Mouse (Mus musculus): ENCODE measurements around the gene Cox8b.
A peak's percentile ranks its signal among the peaks of the same experiment; 100 is the strongest.

Cox8b gene

DNA sequence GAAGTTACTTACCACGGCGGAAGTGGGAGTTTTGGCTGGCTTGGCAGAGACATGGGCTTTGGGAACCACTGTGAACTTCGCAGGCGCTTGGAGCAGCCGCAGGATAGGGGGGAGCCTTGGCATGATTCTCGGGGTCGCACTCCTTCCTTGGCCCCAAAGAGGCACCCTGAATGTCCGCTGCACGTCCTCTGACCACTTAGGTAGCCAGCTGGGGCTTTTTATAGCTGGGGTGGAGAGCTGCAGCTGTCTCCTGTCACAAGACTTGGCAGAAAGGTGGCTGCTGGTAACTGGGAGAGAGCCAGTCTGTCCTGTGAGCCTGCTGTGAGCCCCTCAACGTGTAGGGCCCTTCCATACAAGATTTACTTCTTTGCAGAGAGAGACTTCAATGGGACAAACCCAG lies at the start of gene Cox8b:
Gene Cox8b, minus strand, starts transcription at position 227 of the 400 bp plus-strand sequence.
- no peak for DNase-seq

DNA sequence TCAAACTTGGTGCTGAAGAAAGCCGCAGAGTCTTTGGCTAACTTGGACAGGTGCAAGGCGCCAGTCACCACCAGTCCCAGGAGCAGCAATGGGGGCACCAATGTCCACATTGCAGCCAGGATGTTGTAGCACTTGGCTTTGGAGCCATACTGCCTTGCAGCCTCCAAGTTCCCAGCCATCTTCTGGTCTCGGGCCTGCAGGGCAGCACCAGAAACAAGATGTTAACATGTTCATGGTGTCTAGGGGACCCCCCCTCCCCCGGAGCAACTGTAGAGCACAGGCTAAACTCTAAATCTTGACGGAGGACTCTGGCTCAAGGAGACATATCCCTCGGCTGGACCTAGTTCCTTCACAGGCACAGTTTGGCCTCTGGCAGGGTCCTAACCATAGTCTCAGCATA lies 49.0 kb upstream of the Cox8b start:
- no peak for DNase-seq

DNA sequence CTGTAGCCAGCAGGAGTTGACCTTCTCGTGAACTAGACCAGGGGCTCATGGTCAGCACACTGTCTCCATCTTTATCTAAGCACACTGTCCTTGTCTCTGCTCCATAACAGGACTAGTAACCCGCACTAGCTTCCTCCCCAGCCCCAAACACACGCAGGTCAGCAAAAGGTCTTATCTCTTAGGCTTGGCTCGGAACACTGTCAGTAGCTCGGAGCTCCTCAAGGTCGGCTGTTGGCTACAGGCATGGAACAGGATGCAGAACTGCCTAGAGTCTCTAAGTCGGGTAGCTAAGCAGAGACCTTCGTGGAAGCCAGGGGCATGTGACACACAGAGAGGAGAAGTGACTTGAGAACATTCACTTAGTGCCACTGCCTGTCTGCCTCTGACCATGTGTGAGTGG lies 47.9 kb upstream of the Cox8b start:
- no peak for DNase-seq

GRCm38 (mm10) chr7:140946980-140947379 lies 46.7 kb upstream of the Cox8b start:
- DNase-seq: no peak

DNA sequence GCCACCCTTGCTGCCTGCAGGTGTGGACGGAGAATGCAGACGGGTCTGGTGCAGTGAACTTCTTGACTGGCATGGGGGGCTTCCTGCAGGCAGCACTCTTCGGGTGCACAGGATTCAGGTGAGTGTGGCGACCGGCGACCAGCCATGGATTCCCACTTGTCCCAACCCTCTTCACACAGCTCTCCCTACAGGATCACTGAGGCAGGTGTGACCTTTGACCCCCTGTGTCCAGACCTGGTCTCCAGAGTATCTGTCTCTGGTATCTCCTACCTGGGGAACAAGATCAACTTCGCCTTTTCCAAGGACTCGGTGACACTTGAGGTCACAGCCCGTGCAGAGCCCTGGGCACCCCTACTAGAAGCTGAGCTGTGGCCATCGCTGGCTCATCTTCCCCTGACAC lies 46.1 kb upstream of the Cox8b start:
- no peak for DNase-seq

DNA sequence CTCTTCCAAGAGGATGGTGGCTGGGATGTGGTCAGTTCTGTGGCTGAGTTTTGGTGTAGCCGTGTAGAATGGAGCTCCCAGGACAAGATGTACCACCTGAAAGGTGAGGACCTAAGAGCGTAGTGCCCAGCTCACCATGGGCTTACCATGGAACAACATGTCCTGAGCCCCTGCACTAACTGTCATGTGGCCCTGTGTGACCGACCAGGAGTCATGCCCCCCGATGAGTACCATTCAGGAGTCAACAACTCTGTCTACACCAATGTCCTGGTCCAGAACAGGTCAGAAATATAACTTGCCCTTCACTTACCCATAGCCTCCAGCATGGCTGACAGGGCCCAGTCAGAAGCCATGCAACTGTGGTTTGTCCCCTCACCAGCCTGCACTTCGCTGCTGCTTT lies 45.0 kb upstream of the Cox8b start:
- DNase-seq: no peak

DNA sequence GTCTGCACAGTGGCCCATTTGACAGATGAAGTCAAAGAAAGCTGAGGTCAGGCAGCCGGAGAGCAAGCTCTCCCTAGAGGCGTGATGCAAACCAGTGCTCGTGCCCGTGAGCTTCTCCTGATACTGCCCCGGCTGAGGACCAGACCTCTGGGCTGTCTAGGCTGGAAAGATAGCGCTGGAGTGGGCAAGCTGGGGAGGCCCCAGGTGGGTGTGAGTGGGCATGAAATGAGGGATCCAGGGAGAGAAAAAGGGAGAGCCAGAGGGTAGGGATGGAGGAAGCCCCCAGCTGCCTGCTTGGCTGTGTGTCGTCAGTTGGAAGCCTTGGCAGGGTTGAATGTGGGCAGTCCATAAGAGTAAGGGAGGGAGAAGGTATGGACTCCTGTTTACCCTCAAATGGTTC lies 44.0 kb upstream of the Cox8b start:
- DNase-seq: no peak

DNA sequence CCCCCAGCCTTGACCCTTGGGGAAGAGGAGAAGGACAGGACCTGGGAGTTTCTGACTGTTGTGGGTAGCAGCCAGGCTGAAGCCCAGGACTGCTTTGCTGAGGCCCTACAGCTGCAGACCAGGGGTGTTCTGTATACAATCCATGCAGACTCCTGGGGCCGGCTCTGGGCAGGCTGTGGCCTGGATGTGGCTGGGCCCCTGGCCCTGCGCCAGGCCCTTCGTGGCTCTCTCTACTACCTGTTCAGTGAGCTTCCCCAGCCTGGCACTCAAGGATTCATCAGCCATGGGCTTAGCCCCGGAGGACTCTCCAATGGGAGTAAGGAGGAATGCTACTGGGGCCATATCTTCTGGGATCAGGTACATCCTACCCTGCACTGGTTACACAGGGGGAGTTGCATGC lies 43.1 kb upstream of the Cox8b start:
- DNase-seq: no peak

DNA sequence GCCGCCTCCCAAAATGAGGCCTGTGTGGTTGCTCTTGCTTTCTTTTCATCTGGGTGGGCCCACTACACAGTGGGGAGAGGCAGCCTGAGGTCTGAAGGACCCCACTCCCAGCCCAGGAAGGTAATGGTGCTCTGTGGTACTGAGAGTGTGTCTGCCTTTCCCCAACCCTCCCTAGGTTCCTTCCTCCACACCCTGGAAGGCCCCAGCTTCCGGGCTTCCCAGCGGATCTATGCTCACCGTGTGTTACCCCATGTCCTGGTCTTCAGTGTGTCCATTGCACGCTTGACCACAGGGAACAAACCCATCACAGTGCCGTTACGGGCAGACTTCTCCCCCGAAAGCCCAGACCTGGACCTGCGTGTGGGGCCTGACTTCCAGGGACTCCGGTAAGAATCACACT lies 42.6 kb upstream of the Cox8b start:
- no peak for DNase-seq

DNA sequence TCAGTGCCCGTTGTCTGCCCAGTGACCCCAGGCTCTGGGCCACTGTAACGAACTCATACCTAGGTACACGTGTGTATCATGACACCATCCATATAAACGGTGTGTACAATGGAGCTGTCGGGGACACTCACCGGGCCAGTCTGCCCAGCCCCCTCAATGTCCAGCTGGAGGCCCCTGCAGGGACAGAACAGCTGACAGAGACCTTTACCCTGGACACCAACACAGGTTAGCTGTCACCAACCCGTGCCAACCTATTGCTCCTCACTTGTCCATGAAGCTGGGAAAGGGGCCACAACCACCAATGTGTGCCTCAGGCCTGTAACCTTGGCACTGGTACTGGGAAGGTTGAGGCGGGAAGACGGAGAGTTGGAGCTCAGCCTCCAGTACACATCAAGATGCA lies 42.1 kb upstream of the Cox8b start:
- peak in 1 of 2 experiments; percentile 47 for DNase-seq

DNA sequence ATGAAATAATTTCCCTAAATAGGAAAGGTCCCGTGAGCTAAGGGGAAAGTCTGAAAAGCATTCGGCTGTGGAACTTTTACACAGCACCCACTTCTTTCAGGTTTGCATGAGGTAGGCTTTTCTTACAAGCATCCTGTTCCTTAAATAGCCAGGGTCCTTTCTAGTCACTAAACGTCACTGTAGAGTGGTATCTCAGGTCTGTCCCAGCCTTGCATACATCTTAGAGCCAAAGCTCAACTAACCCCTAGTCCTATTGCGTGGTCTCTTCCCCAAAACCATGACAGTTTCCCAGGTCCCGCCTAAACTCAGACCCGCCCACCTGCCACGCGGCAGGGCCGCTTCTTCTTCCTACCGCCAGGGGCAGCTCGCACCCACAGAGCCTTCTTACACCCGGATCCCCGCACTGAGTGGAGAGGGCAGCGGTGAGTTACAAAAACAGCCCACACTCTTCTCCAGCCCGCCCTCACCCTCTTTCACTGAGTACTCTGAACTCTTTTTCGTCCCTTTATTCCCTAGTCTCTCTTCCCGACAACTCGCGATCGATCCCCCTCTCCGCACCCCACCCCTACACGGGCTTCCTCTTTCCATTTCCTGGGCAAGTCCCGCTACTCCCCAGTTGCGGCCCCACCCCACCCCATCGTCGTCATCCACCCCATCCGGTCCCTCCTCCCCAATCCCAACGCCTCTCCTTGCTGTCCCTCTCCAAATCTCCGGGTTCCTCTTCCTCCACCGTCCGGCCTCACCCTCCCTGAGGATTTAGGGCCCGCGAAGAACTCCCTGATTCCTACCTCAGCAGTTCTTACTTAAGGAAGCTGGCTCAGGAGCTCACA lies 41.2 kb upstream of the Cox8b start, which contains the start of gene Pgghg:
Gene Pgghg, plus strand, starts transcription at position 170 of the 830 bp plus-strand sequence.
- DNase-seq: peak; percentile 91 to 93

DNA sequence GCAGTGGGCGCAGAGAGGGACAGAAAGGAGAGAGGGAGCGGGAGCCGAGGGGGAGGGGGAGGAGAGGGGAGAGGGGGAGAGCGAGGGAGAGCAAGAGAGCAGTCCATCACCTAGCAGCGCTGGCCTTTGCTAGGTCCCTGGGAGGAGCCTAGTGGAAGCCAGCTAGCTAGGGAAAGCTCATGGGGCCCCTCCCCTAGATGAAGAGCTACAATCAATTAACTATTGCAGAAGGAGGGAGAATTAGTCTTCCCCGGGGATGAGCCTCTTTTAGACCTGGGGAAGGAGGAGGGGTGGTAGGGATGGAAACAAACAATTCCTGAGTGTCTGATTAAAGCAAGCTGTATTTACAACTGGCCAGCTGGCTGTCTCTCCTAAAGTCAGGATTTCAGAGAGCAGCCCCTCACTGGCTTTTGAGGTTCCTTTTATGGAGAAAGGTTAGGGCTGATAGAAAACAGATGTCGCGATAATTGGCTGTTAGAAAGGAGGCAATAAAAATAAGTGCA lies 39.5 kb upstream of the Cox8b start:
- no peak for DNase-seq

DNA sequence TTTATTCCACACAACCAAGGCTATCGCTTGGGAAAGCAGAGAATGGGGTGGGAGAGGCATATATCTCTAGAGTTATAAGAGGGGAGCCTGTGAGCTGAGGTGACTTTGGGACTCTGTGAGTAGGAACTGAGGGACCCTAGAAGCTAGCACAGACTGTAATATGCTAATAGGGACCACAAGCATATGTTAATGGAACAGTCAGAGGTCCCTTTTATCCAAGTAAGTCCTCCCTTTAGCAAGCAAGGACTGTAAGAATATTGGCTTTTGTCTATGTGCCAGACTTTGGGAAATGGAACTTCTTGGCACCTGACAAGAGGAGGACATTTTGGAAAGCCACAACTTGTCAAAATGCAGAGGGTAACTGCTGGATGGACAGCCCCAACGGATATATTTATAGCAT lies 38.6 kb upstream of the Cox8b start:
- DNase-seq: no peak

DNA sequence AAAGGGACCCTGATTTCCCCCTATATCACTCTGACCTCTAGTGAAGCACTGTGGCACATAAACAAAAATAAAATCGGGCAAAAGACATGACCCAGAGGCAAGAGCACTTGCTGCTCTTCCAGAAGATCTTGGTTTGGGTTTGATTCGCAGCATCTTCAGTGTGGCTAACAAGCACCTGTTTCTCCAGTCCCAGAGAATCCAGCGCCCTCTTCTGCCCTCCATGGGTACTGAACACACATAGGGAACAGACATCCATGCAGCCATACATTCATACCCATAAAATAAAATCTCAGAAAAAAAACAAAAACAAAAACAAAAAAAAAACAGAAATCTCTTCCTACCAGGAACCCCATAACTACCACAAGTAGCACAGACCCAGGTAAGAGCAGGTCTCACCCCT lies 38.2 kb upstream of the Cox8b start:
- peak; percentile 39 to 69 for DNase-seq

DNA sequence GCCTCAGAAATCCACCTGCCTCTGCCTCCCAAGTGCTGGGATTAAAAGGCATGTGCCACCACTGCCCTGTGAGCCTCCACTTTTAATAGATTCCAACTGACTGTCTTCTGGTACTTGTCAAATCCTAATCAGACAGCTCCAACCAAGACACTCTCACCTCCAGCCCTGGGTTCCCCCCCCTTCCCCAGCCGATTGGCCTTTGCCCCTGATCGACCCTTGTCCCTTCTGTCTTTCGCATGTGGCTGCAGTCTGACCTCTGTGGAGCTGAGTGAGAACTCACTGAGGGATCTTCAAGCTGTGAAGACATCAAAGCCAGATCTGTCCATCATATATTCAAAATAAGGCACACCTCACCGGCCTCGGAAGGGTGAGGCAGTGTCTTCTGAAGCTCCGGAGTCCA lies 26.9 kb upstream of the Cox8b start:
- peak in 1 of 2 experiments; percentile 53 for DNase-seq

DNA sequence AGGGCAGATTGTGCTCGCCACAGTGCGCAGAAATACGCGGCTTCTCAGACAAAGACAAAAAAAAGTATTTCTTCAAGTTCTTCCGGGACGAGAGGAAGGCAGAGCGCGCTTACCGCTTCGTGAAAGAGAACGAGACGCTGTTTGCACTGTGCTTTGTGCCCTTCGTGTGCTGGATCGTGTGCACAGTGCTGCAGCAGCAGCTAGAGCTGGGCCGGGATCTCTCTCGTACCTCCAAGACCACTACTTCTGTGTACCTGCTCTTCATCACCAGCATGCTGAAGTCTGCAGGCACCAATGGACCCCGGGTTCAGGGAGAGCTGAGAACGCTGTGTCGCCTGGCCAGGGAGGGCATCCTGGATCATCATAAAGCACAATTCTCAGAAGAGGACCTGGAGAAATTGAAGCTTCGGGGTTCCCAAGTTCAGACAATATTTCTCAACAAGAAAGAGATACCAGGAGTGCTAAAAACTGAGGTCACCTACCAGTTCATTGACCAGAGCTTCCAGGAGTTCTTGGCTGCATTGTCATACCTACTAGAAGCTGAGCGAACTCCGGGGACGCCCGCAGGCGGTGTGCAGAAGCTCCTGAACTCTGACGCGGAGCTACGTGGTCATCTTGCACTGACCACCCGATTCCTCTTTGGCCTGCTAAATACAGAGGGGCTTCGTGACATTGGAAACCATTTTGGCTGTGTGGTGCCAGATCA lies 23.0 kb upstream of the Cox8b start:
- DNase-seq: peak in 1 of 2 experiments; percentile 45

GRCm38 (mm10) chr7:140922398-140923069 lies 22.3 kb upstream of the Cox8b start:
- DNase-seq: peak; percentile 93 to 96

DNA sequence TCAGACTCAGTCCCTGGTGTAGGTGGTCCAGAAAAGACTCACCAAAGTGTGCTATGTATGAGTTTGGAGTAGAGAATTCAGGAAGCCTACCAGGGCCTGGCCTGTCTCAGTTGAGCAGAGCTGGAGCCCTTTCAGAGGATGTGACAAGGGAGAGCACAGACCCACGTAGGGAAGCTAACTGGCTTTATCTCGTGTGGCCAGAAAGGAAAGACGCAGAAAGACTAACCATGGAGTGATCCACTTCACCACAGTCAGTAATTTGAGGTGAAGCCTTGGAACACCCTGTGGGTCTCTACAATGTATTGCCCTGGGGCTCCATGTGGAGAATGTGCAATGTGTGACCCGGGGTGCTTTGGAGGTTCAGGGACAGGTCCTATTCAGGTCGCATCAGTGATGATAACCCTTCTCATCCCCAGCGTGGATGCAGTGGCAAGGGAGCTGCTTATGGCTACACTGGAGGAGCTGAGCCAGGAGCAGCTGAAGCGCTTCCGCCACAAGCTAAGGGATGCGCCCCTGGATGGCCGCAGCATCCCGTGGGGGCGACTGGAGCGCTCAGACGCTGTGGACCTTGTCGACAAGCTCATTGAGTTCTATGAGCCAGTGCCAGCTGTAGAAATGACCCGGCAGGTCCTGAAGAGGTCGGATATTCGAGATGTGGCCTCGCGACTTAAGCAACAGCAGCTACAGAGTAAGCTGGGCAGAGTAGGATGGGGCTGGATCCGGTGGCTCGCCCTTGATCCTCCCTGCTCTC lies 21.2 kb upstream of the Cox8b start:
- DNase-seq: peak in 1 of 2 experiments; percentile 67

- DNase-seq: no peak
Observed at GRCm38 (mm10) chr7:140920418-140921029, 20.3 kb upstream of the Cox8b start, which contains the start of gene Nlrp6. Gene Nlrp6 (plus strand): TSS chr7:140920902.

DNA sequence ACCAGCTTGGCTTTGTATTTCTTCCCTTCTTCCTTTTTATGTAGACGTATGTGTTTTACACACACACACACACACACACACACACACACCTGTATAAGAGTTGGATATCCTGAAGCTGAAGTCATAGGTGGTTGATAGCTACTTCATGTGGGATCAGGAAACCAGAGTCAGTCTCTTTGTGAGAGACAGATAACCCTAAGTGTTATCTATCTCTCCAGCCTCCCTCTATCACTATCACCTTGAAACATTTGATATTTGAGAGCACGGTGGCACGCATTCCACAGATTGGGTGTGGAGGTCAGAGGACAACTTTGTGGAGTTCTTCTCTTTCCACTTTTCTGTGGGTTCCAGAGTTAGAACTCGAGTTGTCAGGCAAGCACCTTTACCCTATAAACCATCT lies 19.7 kb upstream of the Cox8b start:
- DNase-seq: no peak

DNA sequence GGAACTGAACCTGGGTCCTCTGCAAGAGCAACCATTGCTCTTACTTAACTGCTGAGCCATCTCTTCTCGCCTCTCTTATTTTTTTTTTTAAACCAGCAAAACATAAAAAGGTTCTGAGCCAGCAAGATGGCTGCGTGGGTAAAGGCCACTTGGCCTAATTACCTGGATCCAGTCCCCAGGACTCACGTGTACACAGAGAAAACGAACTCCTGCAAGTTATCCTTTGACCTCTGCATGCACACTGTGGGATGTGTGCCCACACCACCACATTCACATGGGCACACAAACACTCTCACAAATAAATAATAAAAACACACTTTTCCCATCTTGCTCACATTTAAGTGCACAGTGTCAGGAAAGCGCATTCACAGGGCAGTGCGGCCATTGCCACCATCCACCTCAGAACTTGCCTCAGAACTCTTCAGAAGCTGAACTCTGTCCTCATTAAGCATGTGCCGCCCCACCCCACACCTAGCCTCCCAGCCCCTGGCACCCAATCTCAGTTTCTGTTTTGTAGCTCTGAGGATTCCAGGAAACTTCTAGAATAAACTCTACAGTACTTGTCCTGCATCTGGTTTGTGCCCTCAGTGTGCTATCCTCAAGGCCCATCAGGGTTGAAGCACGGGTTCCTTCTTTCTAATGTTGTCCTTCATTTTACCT lies 13.9 kb upstream of the Cox8b start:
- DNase-seq: peak; percentile 75 to 80
